Mouse (Mus musculus) lung, postnatal 0 days (tissue): ENCODE measurements around the gene Cyth3. TPM values are rescaled to one million over a fixed set of nuclear protein-coding genes. Genes with fewer than 3 reads are reported as not detected.

Source experiments
- ATAC-seq: fragments of 200-750 bp; cut with Nextera tagmentation; 2 replicates; pipeline ENCODE4 v1.8.0; 2017; ENCODE audit warnings: moderate library complexity
- DNase-seq: peaks from one replicate; pipeline ENCODE4 v3.0.0-alpha.2; 2016; ENCODE audit warnings: low spot score
- H3K27ac ChIP-seq: fragments of 300-500 bp; sonication (generic); 2 replicates; pipeline ENCODE4 v1.5.1; 2014; ENCODE audit warnings: antibody characterized with exemption, mild to moderate bottlenecking, low read length, mixed read lengths
- H3K27me3 ChIP-seq: fragments of 300-500 bp; sonication (generic); replicated peaks from 2 replicates; pipeline ENCODE4 v1.6.1; 2014; ENCODE audit warnings: low read length, mixed read lengths; ENCODE audit not compliant: insufficient read depth
- H3K36me3 ChIP-seq: fragments of 300-500 bp; sonication (generic); 2 replicates; pipeline ENCODE4 v1.6.1; 2014; ENCODE audit warnings: low read length, mixed read lengths; ENCODE audit not compliant: insufficient read depth
- H3K4me1 ChIP-seq: fragments of 300-500 bp; sonication (generic); 2 replicates; pipeline ENCODE4 v1.6.1; 2014; ENCODE audit warnings: antibody characterized with exemption, low read depth, low read length, mixed read lengths; ENCODE audit not compliant: insufficient read depth
- H3K4me2 ChIP-seq: fragments of 300-500 bp; sonication (generic); replicated peaks from 2 replicates; pipeline ENCODE4 v1.6.1; 2014; ENCODE audit warnings: low read depth, mild to moderate bottlenecking, low read length, moderate library complexity, mixed read lengths
- H3K4me3 ChIP-seq: fragments of 300-500 bp; sonication (generic); 2 replicates; pipeline ENCODE4 v1.5.1; 2014; ENCODE audit warnings: low read depth, low read length
- H3K9ac ChIP-seq: fragments of 300-500 bp; sonication (generic); replicated peaks from 2 replicates; pipeline ENCODE4 v1.6.1; 2014; ENCODE audit warnings: low read depth, mild to moderate bottlenecking
- H3K9me3 ChIP-seq: fragments of 300-500 bp; sonication (generic); 2 replicates; pipeline ENCODE4 v1.6.1; 2016; ENCODE audit warnings: low read length, mixed read lengths
- CTCF ChIP-seq: IDR thresholded peaks from 2 replicates; pipeline ENCODE4 v1.5.1; 2016; ENCODE audit warnings: antibody characterized with exemption, mild to moderate bottlenecking
- EP300 ChIP-seq: IDR thresholded peaks from 2 replicates; pipeline ENCODE4 v1.6.1; 2016; ENCODE audit warnings: antibody characterized with exemption, mild to moderate bottlenecking, control low read depth
- WGBS: fragments of 180-500 bp; shearing (Covaris S2); extraction: QIAGEN DNeasy Blood & Tissue Kit; methylation state at CpG from one replicate; pipeline ENCODE4 v1.1.7; 2014; 5-methylcytosine and 5-hydroxymethylcytosine counted together
- polyA plus RNA-seq: library from polyadenylated mRNA; unstranded; fragments of >200 nt; fragmentation: Nextera tagmentation; extraction: Ambion mirVana; gene quantifications from 2 replicates; pipeline ENCODE4 v1.2.1, GENCODE M21; 2015

The Cyth3 gene
- polyA plus RNA-seq, 1 experiment from 2014 or later: 96.6 TPM

DNA sequence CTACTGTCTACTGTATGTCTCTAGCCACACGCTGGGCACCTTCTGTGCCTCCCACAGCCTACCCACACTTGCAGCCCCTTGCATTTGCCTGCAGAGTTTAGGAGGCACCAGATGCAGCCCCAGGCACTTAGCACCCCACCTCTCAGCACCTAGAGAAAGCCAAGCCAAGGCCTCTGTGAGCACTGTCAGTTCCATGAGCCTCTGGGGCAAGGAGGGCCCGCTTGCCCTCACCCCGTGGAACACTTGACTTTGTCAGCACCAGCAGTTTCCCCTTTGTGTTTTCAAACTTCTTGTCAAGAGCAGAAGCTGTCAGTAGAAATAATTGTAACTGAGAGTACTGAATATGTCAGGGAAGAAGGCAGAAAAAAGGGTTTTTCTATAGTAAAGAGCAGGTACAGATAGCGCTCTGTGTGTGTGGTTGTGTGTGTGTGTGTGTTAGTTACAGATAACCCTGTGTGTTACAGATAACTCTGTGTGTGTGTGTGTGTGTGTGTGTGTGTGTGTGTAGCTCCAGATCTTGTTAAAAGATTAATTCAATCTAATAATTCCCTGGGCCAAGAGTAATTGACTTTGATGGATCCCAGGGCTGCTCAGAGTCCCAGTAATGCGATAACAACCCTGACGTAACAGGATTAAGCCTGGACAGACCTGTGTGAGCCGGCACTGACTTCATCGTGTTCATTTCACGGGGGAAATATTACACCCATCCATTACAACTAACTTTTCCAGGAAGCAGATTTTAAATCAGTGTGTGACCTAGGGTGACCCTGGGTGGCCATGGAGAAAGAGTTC, 84.0 kb downstream of the Cyth3 start:
- H3K4me3 ChIP-seq: no peak overlapping the region
- no peaks in the 10 kb centered on the region for H3K27me3 ChIP-seq
- H3K36me3 ChIP-seq: peaks cover 48% of the 10 kb centered on the region
- DNase-seq: no peak
- ATAC-seq: no peak
- no peaks in the 10 kb centered on the region for H3K4me1 ChIP-seq
- no peak overlapping the region for H3K27ac ChIP-seq
- 78% methylated on average over 9 of the region's 9 CpGs for WGBS
- no peak overlapping the region for H3K4me2 ChIP-seq
- no peak for TF ChIP-seq EP300
- TF ChIP-seq CTCF: no peak
- no peak overlapping the region for H3K9ac ChIP-seq
- H3K9me3 ChIP-seq: no peaks in the 10 kb centered on the region

DNA sequence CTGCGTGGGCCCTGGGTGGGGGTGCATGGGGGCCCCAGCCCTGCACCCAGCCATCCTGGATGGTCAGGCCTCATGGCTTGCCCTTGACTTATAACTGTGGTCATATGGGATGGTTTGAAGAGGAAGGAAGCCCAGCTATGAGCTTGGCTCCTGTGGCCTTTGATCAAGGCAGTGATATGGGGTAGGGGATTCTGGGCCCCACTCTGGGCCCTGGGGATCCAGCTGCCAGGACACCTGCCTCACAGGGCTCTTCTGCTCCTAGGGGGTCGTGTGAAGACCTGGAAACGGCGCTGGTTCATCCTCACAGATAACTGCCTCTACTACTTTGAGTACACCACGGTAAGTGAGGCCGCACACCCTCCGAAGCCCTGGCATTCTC, 84.6 kb downstream of the Cyth3 start:
- Histone ChIP-seq H3K27me3 (no peaks in the 10 kb centered on the region), H3K36me3 (peaks cover 45% of the 10 kb centered on the region), H3K4me2 (no peak overlapping the region), H3K4me1 (no peaks in the 10 kb centered on the region), H3K4me3 (no peak overlapping the region), H3K9me3 (no peaks in the 10 kb centered on the region), H3K27ac (no peak overlapping the region), H3K9ac (no peak overlapping the region)
- WGBS: 91% methylated on average over 7 of the region's 7 CpGs
- DNase-seq (no peak), ATAC-seq (no peak)
- TF ChIP-seq CTCF: no peak
- no peak for TF ChIP-seq EP300

DNA sequence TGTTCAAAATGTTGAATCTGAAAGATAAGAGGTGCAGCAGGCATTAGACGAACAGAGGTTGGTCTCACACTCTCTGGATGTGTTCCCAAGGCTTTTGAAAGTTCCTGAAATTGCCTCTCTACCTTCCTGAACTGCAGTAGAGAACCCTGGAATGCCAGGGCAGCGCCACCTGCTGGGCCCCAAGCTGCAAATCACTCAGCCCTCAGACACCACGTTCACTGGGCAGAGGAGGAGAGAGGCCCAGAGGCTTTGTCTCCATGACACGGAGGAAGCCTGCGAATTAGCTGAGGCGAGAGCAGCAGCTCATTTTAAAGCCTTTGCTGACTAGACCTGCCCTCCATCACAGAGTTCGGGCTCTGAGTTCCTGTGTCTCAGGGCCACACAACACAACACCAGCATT, 89.1 kb downstream of the Cyth3 start:
- Histone ChIP-seq H3K9ac (no peak overlapping the region), H3K27ac (no peak overlapping the region), H3K36me3 (peaks cover 47% of the 10 kb centered on the region), H3K27me3 (no peaks in the 10 kb centered on the region), H3K4me3 (no peak overlapping the region), H3K4me2 (no peak overlapping the region), H3K4me1 (no peaks in the 10 kb centered on the region), H3K9me3 (no peaks in the 10 kb centered on the region)
- TF ChIP-seq EP300: no peak
- peak; percentile 95 for TF ChIP-seq CTCF
- DNase-seq (peak; percentile 85), ATAC-seq (peak; percentile 83)
- WGBS: 8% methylated on average over 7 of the region's 7 CpGs

DNA sequence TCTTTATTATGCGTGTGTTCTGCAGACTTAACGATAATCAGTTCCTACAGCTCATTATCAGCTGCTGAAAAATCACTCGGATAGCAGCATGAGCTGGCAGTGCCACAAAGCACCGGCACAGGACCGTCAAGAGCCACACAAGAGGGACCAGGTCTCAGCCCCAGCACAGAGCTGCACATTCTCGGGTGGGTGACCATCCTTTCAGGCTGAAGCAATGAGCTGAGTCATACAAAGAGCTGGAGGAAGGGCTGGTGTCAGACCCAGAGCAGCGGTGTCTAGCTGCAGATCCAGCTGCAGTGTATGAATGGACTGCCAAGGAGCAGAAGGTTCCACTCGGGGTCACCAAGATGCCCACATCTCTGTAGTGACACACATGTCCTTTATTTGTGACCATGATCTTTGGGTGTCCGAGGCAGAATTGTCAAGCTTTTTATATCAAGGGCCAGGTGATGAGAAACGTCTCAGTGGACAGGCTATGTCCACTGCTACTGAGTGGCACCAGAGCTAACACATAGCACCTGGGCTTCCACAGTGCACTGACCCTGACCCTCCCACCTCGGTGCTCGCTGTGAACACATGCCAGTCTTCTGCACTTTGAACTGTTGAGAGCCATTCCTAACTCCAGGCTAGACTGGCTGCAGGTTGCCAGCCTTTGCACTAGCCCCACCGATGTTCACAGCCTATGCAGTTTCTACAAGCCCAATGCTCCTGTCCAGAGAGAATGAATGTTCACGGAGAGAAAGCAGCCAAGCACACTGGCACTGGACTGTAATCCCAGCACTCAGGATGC, 90.0 kb downstream of the Cyth3 start:
- H3K4me2 ChIP-seq: no peak overlapping the region
- no peaks in the 10 kb centered on the region for H3K9me3 ChIP-seq
- no peaks in the 10 kb centered on the region for H3K4me1 ChIP-seq
- H3K27me3 ChIP-seq: no peaks in the 10 kb centered on the region
- no peak for ATAC-seq
- TF ChIP-seq EP300: no peak
- no peak for TF ChIP-seq CTCF
- no peak overlapping the region for H3K4me3 ChIP-seq
- no peak for DNase-seq
- peaks cover 56% of the 10 kb centered on the region for H3K36me3 ChIP-seq
- H3K9ac ChIP-seq: no peak overlapping the region
- 83% methylated on average over 14 of the region's 14 CpGs for WGBS
- H3K27ac ChIP-seq: no peak overlapping the region

DNA sequence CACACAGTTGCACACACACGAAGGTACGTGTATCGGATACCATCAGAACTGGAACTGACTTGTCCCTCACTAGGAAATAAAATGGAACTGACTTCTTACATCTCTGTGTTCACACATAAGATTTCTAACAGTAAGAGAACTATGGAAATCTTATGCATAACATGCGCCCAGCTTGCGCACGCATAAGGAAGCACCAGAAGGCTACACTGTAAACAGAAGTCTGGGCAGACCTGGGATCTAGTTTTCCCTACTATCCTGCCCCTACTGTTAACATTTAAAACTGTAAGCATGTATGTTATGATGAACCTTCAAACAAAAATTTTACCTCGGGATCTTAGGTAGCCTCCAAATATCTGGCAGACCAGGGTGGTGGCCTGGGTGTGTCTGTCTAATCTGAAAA, 99.7 kb downstream of the Cyth3 start:
- no peak for DNase-seq
- Histone ChIP-seq H3K9me3 (no peaks in the 10 kb centered on the region), H3K4me1 (no peaks in the 10 kb centered on the region), H3K27ac (no peak overlapping the region), H3K4me3 (no peak overlapping the region), H3K27me3 (no peaks in the 10 kb centered on the region), H3K9ac (no peak overlapping the region), H3K4me2 (no peak overlapping the region), H3K36me3 (peaks cover 64% of the 10 kb centered on the region; the same call in 1 of the 2 replicates)
- no peak for ATAC-seq
- no peak for TF ChIP-seq CTCF
- TF ChIP-seq EP300: no peak
- 92% methylated on average over 7 of the region's 7 CpGs for WGBS

DNA sequence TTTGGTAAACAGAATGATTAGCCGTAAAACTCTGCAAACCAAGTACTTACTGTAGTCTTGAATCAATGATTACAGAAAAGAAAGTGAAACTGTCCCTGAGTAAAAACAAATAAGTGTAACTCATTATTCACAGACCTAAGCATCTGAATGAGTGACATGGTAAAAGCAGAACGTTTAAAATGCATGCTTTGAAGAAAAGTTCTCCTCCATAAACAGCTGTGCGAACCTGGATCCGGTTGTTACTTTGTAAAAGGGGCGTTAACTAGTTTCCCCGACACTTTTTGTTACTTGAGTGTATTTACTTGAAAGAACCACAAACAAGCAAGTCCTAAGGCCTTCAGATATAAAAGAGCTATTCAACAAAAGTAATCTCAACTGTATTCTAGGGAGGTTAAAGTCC, 108.7 kb downstream of the Cyth3 start:
- ATAC-seq (no peak), DNase-seq (peak; percentile 36)
- peak overlapping the region; percentile 78 for H3K9ac ChIP-seq
- no peaks in the 10 kb centered on the region for H3K9me3 ChIP-seq
- TF ChIP-seq EP300: no peak
- TF ChIP-seq CTCF: no peak
- no peaks in the 10 kb centered on the region for H3K27me3 ChIP-seq
- no peaks in the 10 kb centered on the region for H3K4me1 ChIP-seq
- H3K27ac ChIP-seq: peak overlapping the region; percentile 89; the same call in 1 of the 2 replicates
- H3K36me3 ChIP-seq: 0 out of 2 replicates have a peak, but pooled peaks cover 7% of the 10 kb centered on the region
- WGBS: 4% methylated on average over 6 of the region's 6 CpGs
- peak overlapping the region; percentile 92 for H3K4me3 ChIP-seq
- H3K4me2 ChIP-seq: peak overlapping the region; percentile 96
